Mouse (Mus musculus): ENCODE results near the gene Tstd1. TPM values are rescaled to one million over a fixed set of nuclear protein-coding genes. Genes with fewer than 3 reads are reported as not detected.
A peak's percentile ranks its signal among the peaks of the same experiment; 100 is the strongest.

The Tstd1 gene
- polyA plus RNA-seq, 1 experiment from 2014 or later = 1.6 TPM

GRCm38 (mm10) chr1:171424638-171425037 is 6.0 kb downstream of the Tstd1 start:
- Histone ChIP-seq H3K4me1 (replicated peaks; ENCODE audit: control insufficient read depth, insufficient read depth, low read length) (no peaks in the 10 kb centered on the region; the same call in 1 of the 2 replicates), H3K9me3 (ENCODE audit: control insufficient read depth, low read length) (no peaks in the 10 kb centered on the region), H3K36me3 (ENCODE audit: control insufficient read depth, insufficient read depth, low read length) (no peaks in the 10 kb centered on the region; the same call in 1 of the 2 replicates), H3K4me2 (no peak overlapping the region), H3K4me3 (ENCODE audit: low read depth, low read length) (no peak overlapping the region), H3K27ac (ENCODE audit: low read depth, low read length) (no peak overlapping the region), H3K27me3 (replicated peaks; ENCODE audit: control insufficient read depth, insufficient read depth, low read length) (no peaks in the 10 kb centered on the region), H3K9ac (ENCODE audit: low read depth, low read length) (no peak overlapping the region)
- no peak for DNase-seq (ENCODE audit: low spot score)
- WGBS = 61% methylated on average over 5 of the region's 5 CpGs
- no peak for ATAC-seq (replicated peaks; ENCODE audit: low FRiP score)

GRCm38 (mm10) chr1:171425126-171425525 is 6.5 kb downstream of the Tstd1 start:
- no peak overlapping the region for H3K27ac ChIP-seq (ENCODE audit: low read depth, low read length)
- no peak for DNase-seq (ENCODE audit: low spot score)
- no peaks in the 10 kb centered on the region for H3K9me3 ChIP-seq (ENCODE audit: control insufficient read depth, low read length)
- ATAC-seq (replicated peaks; ENCODE audit: low FRiP score) = no peak
- WGBS = 49% methylated on average over 4 of the region's 4 CpGs
- H3K36me3 ChIP-seq (ENCODE audit: control insufficient read depth, insufficient read depth, low read length) = no peaks in the 10 kb centered on the region; the same call in 1 of the 2 replicates
- no peak overlapping the region for H3K4me2 ChIP-seq
- H3K9ac ChIP-seq (ENCODE audit: low read depth, low read length) = no peak overlapping the region
- no peaks in the 10 kb centered on the region for H3K27me3 ChIP-seq (replicated peaks; ENCODE audit: control insufficient read depth, insufficient read depth, low read length)
- no peak overlapping the region for H3K4me3 ChIP-seq (ENCODE audit: low read depth, low read length)
- no peaks in the 10 kb centered on the region; the same call in 1 of the 2 replicates for H3K4me1 ChIP-seq (replicated peaks; ENCODE audit: control insufficient read depth, insufficient read depth, low read length)

- no peaks in the 10 kb centered on the region for H3K36me3 ChIP-seq (ENCODE audit: control insufficient read depth, insufficient read depth, low read length)
- no peak overlapping the region for H3K9ac ChIP-seq (ENCODE audit: low read depth, low read length)
- no peaks in the 10 kb centered on the region for H3K9me3 ChIP-seq (ENCODE audit: control insufficient read depth, low read length)
- DNase-seq (ENCODE audit: low spot score) (no peak), ATAC-seq (replicated peaks; ENCODE audit: low FRiP score) (no peak)
- H3K27ac ChIP-seq (ENCODE audit: low read depth, low read length) = no peak overlapping the region
- 78% methylated on average over 5 of the region's 5 CpGs for WGBS
- no peak overlapping the region for H3K4me2 ChIP-seq
- H3K27me3 ChIP-seq (replicated peaks; ENCODE audit: control insufficient read depth, insufficient read depth, low read length) = peaks cover 1% of the 10 kb centered on the region; the same call in 1 of the 2 replicates
- peaks cover 4% of the 10 kb centered on the region for H3K4me1 ChIP-seq (replicated peaks; ENCODE audit: control insufficient read depth, insufficient read depth, low read length)
- H3K4me3 ChIP-seq (ENCODE audit: low read depth, low read length) = no peak overlapping the region
These were observed 13.5 kb downstream of the Tstd1 start for GRCm38 (mm10) chr1:171432158-171432557.

- no peaks in the 10 kb centered on the region for H3K36me3 ChIP-seq (ENCODE audit: control insufficient read depth, insufficient read depth, low read length)
- 49% methylated on average over 7 of the region's 7 CpGs for WGBS
- H3K27me3 ChIP-seq (replicated peaks; ENCODE audit: control insufficient read depth, insufficient read depth, low read length) = peaks cover 8% of the 10 kb centered on the region
- ATAC-seq (replicated peaks; ENCODE audit: low FRiP score) (no peak), DNase-seq (ENCODE audit: low spot score) (no peak)
- H3K4me2 ChIP-seq = no peak overlapping the region
- no peaks in the 10 kb centered on the region for H3K9me3 ChIP-seq (ENCODE audit: control insufficient read depth, low read length)
- no peak overlapping the region for H3K9ac ChIP-seq (ENCODE audit: low read depth, low read length)
- no peak overlapping the region for H3K27ac ChIP-seq (ENCODE audit: low read depth, low read length)
- no peak overlapping the region for H3K4me3 ChIP-seq (ENCODE audit: low read depth, low read length)
- peaks cover 16% of the 10 kb centered on the region for H3K4me1 ChIP-seq (replicated peaks; ENCODE audit: control insufficient read depth, insufficient read depth, low read length)
These were observed 16.7 kb downstream of the Tstd1 start for GRCm38 (mm10) chr1:171435288-171435814.

GRCm38 (mm10) chr1:171435974-171436373 is 17.3 kb downstream of the Tstd1 start:
- 68% methylated on average over 1 of the region's 1 CpGs for WGBS
- H3K9me3 ChIP-seq (ENCODE audit: control insufficient read depth, low read length) = no peaks in the 10 kb centered on the region
- no peak for DNase-seq (ENCODE audit: low spot score)
- H3K4me1 ChIP-seq (replicated peaks; ENCODE audit: control insufficient read depth, insufficient read depth, low read length) = peaks cover 20% of the 10 kb centered on the region
- H3K27ac ChIP-seq (ENCODE audit: low read depth, low read length) = no peak overlapping the region
- H3K4me3 ChIP-seq (ENCODE audit: low read depth, low read length) = no peak overlapping the region
- peaks cover 8% of the 10 kb centered on the region for H3K27me3 ChIP-seq (replicated peaks; ENCODE audit: control insufficient read depth, insufficient read depth, low read length)
- no peaks in the 10 kb centered on the region for H3K36me3 ChIP-seq (ENCODE audit: control insufficient read depth, insufficient read depth, low read length)
- no peak overlapping the region for H3K9ac ChIP-seq (ENCODE audit: low read depth, low read length)
- no peak for ATAC-seq (replicated peaks; ENCODE audit: low FRiP score)
- no peak overlapping the region for H3K4me2 ChIP-seq

- peak within 1 kb of the TSS; percentile 85 for H3K4me2 ChIP-seq
- 1% methylated on average over 46 of the region's 46 CpGs for WGBS
- peak within 1 kb of the TSS; percentile 60 for H3K4me3 ChIP-seq (ENCODE audit: low read depth, low read length)
- peaks cover 8% of the 10 kb centered on the region for H3K27me3 ChIP-seq (replicated peaks; ENCODE audit: control insufficient read depth, insufficient read depth, low read length)
- ATAC-seq (replicated peaks; ENCODE audit: low FRiP score) (peak; percentile 79), DNase-seq (ENCODE audit: low spot score) (peak; percentile 83)
- no peaks in the 10 kb centered on the region for H3K36me3 ChIP-seq (ENCODE audit: control insufficient read depth, insufficient read depth, low read length)
- peak within 1 kb of the TSS; percentile 49; the same call in 1 of the 2 replicates for H3K27ac ChIP-seq (ENCODE audit: low read depth, low read length)
- peaks cover 29% of the 10 kb centered on the region for H3K4me1 ChIP-seq (replicated peaks; ENCODE audit: control insufficient read depth, insufficient read depth, low read length)
- no peaks in the 10 kb centered on the region for H3K9me3 ChIP-seq (ENCODE audit: control insufficient read depth, low read length)
- peak within 1 kb of the TSS; percentile 31 for H3K9ac ChIP-seq (ENCODE audit: low read depth, low read length)
These were observed 18.8 kb downstream of the Tstd1 start, which contains the start of gene F11r for GRCm38 (mm10) chr1:171437264-171438013. F11r (plus strand) TSS chr1:171437535.

- Histone ChIP-seq H3K36me3 (ENCODE audit: control insufficient read depth, insufficient read depth, low read length) (no peaks in the 10 kb centered on the region), H3K4me2 (peak overlapping the region; percentile 85), H3K27ac (ENCODE audit: low read depth, low read length) (peak overlapping the region; percentile 49; the same call in 1 of the 2 replicates), H3K9me3 (ENCODE audit: control insufficient read depth, low read length) (no peaks in the 10 kb centered on the region), H3K27me3 (replicated peaks; ENCODE audit: control insufficient read depth, insufficient read depth, low read length) (peaks cover 8% of the 10 kb centered on the region), H3K4me1 (replicated peaks; ENCODE audit: control insufficient read depth, insufficient read depth, low read length) (peaks cover 29% of the 10 kb centered on the region), H3K4me3 (ENCODE audit: low read depth, low read length) (peak overlapping the region; percentile 60), H3K9ac (ENCODE audit: low read depth, low read length) (peak overlapping the region; percentile 31)
- no peak for ATAC-seq (replicated peaks; ENCODE audit: low FRiP score)
- 3% methylated on average over 18 of the region's 18 CpGs for WGBS
- no peak for DNase-seq (ENCODE audit: low spot score)
These were observed 19.5 kb downstream of the Tstd1 start for GRCm38 (mm10) chr1:171438014-171438670.

GRCm38 (mm10) chr1:171439072-171439471 is 20.4 kb downstream of the Tstd1 start:
- Histone ChIP-seq H3K36me3 (ENCODE audit: control insufficient read depth, insufficient read depth, low read length) (no peaks in the 10 kb centered on the region), H3K4me3 (ENCODE audit: low read depth, low read length) (peak overlapping the region; percentile 60), H3K27ac (ENCODE audit: low read depth, low read length) (no peak overlapping the region), H3K9ac (ENCODE audit: low read depth, low read length) (no peak overlapping the region), H3K4me2 (peak overlapping the region; percentile 85), H3K4me1 (replicated peaks; ENCODE audit: control insufficient read depth, insufficient read depth, low read length) (peaks cover 29% of the 10 kb centered on the region), H3K27me3 (replicated peaks; ENCODE audit: control insufficient read depth, insufficient read depth, low read length) (peaks cover 8% of the 10 kb centered on the region), H3K9me3 (ENCODE audit: control insufficient read depth, low read length) (peaks cover 4% of the 10 kb centered on the region; the same call in 1 of the 2 replicates)
- 12% methylated on average over 8 of the region's 8 CpGs for WGBS
- no peak for DNase-seq (ENCODE audit: low spot score)
- no peak for ATAC-seq (replicated peaks; ENCODE audit: low FRiP score)
